Mouse (Mus musculus) stomach, embryonic 14.5 days (tissue): ENCODE measurements around the gene Gm10160. TPM values are rescaled to one million over a fixed set of nuclear protein-coding genes. Genes with fewer than 3 reads are reported as not detected.

ENCODE experiments used
- ATAC-seq: fragments of 200-750 bp; cut with Nextera tagmentation; 2 replicates; pipeline ENCODE4 v1.8.0; 2017; ENCODE audit warnings: low read depth, moderate TSS enrichment; ENCODE audit not compliant: insufficient number of reproducible peaks, insufficient read depth, low FRiP score
- H3K27ac ChIP-seq: fragments of 300-500 bp; sonication (generic); 2 replicates; pipeline ENCODE4 v1.5.1; 2014; ENCODE audit warnings: mild to moderate bottlenecking, low read length, moderate library complexity, mixed read lengths
- H3K27me3 ChIP-seq: fragments of 300-500 bp; sonication (generic); 2 replicates; pipeline ENCODE4 v1.6.1; 2014; ENCODE audit warnings: low read length, control low read depth, mixed read lengths; ENCODE audit not compliant: control insufficient read depth, insufficient read depth
- H3K36me3 ChIP-seq: fragments of 300-500 bp; sonication (generic); 2 replicates; pipeline ENCODE4 v1.6.1; 2014; ENCODE audit warnings: mild to moderate bottlenecking, control low read depth, low read length, moderate library complexity, mixed read lengths; ENCODE audit not compliant: control insufficient read depth, insufficient read depth
- H3K4me1 ChIP-seq: fragments of 300-500 bp; sonication (generic); 2 replicates; pipeline ENCODE4 v1.6.1; 2014; ENCODE audit warnings: low read length, control low read depth, mixed read lengths; ENCODE audit not compliant: control insufficient read depth, insufficient read depth
- H3K4me2 ChIP-seq: fragments of 300-500 bp; sonication (generic); replicated peaks from 2 replicates; pipeline ENCODE4 v1.6.1; 2014; ENCODE audit warnings: low read depth, low read length, control low read depth
- H3K4me3 ChIP-seq: fragments of 300-500 bp; sonication (generic); 2 replicates; pipeline ENCODE4 v1.5.1; 2014; ENCODE audit warnings: low read depth, low read length, control low read depth
- H3K9ac ChIP-seq: fragments of 300-500 bp; sonication (generic); replicated peaks from 2 replicates; pipeline ENCODE4 v1.6.1; 2014; ENCODE audit warnings: low read depth, mild to moderate bottlenecking, control low read depth, low read length, moderate library complexity, mixed read lengths
- H3K9me3 ChIP-seq: fragments of 300-500 bp; sonication (generic); 2 replicates; pipeline ENCODE4 v1.6.1; 2016; ENCODE audit warnings: low read depth, low read length, control low read depth; ENCODE audit not compliant: control insufficient read depth
- WGBS: fragments of 180-500 bp; shearing (Covaris S2); extraction: QIAGEN DNeasy Blood & Tissue Kit; methylation state at CpG from one replicate; pipeline ENCODE4 v1.1.7; 2014; 5-methylcytosine and 5-hydroxymethylcytosine counted together
- polyA plus RNA-seq: library from polyadenylated mRNA; unstranded; fragments of >200 nt; fragmentation: Nextera tagmentation; extraction: Ambion mirVana; gene quantifications from 2 replicates; pipeline ENCODE4 v1.2.1, GENCODE M21; 2014

Gm10160 gene
- polyA plus RNA-seq, 1 experiment from 2014 or later: not detected

DNA sequence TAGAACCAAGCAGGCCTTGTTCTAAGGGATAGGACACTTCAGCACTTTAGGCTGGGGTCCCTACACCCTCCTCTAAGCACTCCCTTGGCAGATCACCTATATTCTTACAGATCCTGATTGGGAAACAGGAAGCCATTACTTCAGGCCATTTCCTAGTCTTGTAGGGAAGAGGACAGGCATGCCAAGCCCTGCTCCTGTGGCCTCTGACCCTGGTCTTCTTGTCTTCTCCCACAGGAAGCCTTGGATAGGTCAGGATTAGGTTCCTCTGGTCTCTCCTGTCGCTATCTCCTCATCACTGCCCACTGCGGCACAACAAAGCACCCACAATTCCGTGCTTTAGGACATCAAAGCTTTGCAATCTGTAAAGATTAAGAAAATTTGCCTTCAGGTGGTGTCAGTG lies 3.9 kb downstream of the Gm10160 start:
- 72% methylated on average over 3 of the region's 3 CpGs for WGBS
- H3K4me1 ChIP-seq: 0 out of 2 replicates have a peak, but pooled peaks cover 3% of the 10 kb centered on the region
- no peak overlapping the region for H3K4me3 ChIP-seq
- H3K36me3 ChIP-seq: no peaks in the 10 kb centered on the region
- H3K27ac ChIP-seq: no peak overlapping the region
- ATAC-seq: no peak
- H3K9ac ChIP-seq: no peak overlapping the region
- H3K27me3 ChIP-seq: no peaks in the 10 kb centered on the region
- no peaks in the 10 kb centered on the region for H3K9me3 ChIP-seq
- H3K4me2 ChIP-seq: no peak overlapping the region

- Histone ChIP-seq H3K9ac (no peak overlapping the region), H3K36me3 (no peaks in the 10 kb centered on the region), H3K4me2 (no peak overlapping the region), H3K4me1 (0 out of 2 replicates have a peak, but pooled peaks cover 3% of the 10 kb centered on the region), H3K4me3 (no peak overlapping the region), H3K9me3 (no peaks in the 10 kb centered on the region), H3K27me3 (no peaks in the 10 kb centered on the region), H3K27ac (no peak overlapping the region)
- 75% methylated on average over 6 of the region's 6 CpGs for WGBS
- no peak for ATAC-seq
Measured at GRCm38 (mm10) chr7:81850171-81850570, 5.4 kb downstream of the Gm10160 start.

DNA sequence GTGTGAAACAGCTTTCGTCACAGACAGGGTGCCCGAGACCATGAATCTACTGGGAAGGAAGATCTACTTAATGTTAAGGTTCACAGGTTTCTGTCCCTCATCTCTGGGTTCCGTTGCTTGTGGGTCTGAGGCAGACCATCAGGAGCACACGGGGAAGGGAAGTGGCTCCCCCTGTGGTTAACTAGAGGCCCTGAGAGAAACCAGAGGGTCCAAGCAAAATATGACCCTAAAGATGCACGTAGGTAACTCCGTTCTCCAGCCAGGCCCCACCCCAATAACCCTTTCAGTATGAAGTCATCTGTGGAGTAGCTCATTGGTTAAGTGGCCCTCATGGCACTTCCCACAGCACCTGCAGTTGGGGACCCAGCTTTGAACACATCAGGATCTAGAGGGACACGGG lies 6.0 kb downstream of the Gm10160 start:
- no peak overlapping the region for H3K4me3 ChIP-seq
- no peak overlapping the region for H3K9ac ChIP-seq
- no peak overlapping the region for H3K27ac ChIP-seq
- no peaks in the 10 kb centered on the region for H3K36me3 ChIP-seq
- no peak for ATAC-seq
- no peaks in the 10 kb centered on the region for H3K4me1 ChIP-seq
- H3K27me3 ChIP-seq: no peaks in the 10 kb centered on the region
- no peaks in the 10 kb centered on the region for H3K9me3 ChIP-seq
- 90% methylated on average over 7 of the region's 7 CpGs for WGBS
- no peak overlapping the region for H3K4me2 ChIP-seq

GRCm38 (mm10) chr7:81849214-81849613 lies 6.4 kb downstream of the Gm10160 start:
- Histone ChIP-seq H3K36me3 (no peaks in the 10 kb centered on the region), H3K4me3 (no peak overlapping the region), H3K9ac (no peak overlapping the region), H3K9me3 (no peaks in the 10 kb centered on the region), H3K4me1 (no peaks in the 10 kb centered on the region), H3K27me3 (no peaks in the 10 kb centered on the region), H3K27ac (no peak overlapping the region), H3K4me2 (no peak overlapping the region)
- ATAC-seq: no peak
- WGBS: 89% methylated on average over 5 of the region's 5 CpGs

DNA sequence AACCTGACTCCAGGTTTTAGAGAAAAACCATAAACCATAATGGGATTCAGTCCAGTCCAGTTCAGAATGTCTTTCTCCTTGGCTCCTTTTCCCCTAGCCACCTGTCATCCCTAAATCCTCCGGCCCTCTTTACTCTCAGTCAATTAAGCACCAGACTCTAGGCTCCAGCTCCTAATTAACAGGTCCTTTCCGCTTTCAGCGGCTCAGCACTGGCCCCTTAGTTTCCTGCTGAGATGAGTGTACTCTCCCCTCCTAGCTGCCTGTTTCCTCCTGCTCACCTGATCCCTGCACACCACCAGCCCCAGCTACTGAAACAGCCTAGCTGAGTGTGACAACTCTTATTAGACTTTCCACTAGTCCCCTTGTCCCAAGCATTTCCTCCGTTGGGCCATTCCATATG lies 7.8 kb downstream of the Gm10160 start:
- no peaks in the 10 kb centered on the region for H3K9me3 ChIP-seq
- no peak overlapping the region for H3K4me3 ChIP-seq
- H3K36me3 ChIP-seq: no peaks in the 10 kb centered on the region
- H3K27me3 ChIP-seq: no peaks in the 10 kb centered on the region
- 47% methylated on average over 4 of the region's 4 CpGs for whole genome bisulfite sequencing
- H3K9ac ChIP-seq: no peak overlapping the region
- H3K27ac ChIP-seq: no peak overlapping the region
- H3K4me1 ChIP-seq: no peaks in the 10 kb centered on the region
- no peak for ATAC-seq
- H3K4me2 ChIP-seq: no peak overlapping the region

DNA sequence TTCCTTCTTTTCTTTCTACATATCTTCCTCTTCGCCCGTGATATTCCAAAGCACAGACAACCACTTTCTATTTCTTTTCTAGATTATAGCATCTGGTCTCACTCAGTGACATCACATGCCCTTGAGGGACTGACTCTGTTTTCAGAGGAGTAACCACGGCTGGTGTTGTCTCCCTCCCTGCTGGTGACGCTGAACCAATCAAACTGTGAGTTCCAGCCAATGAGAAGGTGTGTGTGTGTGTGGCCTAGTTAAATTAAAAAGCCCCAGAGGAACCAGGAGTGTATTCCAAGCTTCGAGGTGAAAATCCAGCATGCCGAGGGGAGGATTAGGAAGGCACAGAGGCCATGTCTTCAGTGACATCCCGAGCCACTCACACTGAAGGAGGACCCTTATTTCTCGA lies 8.6 kb downstream of the Gm10160 start:
- 44% methylated on average over 8 of the region's 8 CpGs for WGBS

DNA sequence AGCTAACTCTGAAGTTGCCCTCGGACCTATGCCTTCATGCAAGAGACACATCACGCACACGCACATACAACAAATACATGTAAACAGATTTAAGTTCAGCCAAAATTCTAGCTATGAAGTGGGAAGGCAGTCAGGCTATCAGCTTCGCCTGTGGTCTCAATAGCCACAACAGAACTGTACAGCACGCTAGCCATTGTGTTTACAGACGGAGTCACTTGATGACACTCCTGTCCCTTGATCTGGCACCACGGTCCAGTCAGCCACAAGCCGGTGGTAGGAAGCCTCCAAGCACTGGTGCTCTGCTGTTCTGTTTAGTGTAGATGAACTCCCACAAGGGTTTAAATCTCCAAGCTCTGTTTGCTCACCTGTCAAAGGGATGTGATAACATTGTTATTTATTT lies 9.6 kb downstream of the Gm10160 start:
- no peaks in the 10 kb centered on the region for H3K36me3 ChIP-seq
- H3K27ac ChIP-seq: no peak overlapping the region
- no peaks in the 10 kb centered on the region for H3K27me3 ChIP-seq
- H3K9ac ChIP-seq: no peak overlapping the region
- no peaks in the 10 kb centered on the region for H3K9me3 ChIP-seq
- no peak for ATAC-seq
- no peak overlapping the region for H3K4me3 ChIP-seq
- H3K4me2 ChIP-seq: no peak overlapping the region
- 62% methylated on average over 8 of the region's 8 CpGs for WGBS
- H3K4me1 ChIP-seq: no peaks in the 10 kb centered on the region

More for the DNA sequence above, 8.6 kb downstream of the Gm10160 start:
- no peaks in the 10 kb centered on the region for H3K9me3 ChIP-seq
- H3K4me2 ChIP-seq: no peak overlapping the region
- H3K4me1 ChIP-seq: no peaks in the 10 kb centered on the region
- H3K27me3 ChIP-seq: no peaks in the 10 kb centered on the region
- ATAC-seq: no peak
- no peak overlapping the region for H3K27ac ChIP-seq
- no peak overlapping the region for H3K9ac ChIP-seq
- no peak overlapping the region for H3K4me3 ChIP-seq
- H3K36me3 ChIP-seq: no peaks in the 10 kb centered on the region

- no peak overlapping the region for H3K9ac ChIP-seq
- no peak for ATAC-seq
Measured at GRCm38 (mm10) chr7:81845313-81845712, 10.3 kb downstream of the Gm10160 start.

GRCm38 (mm10) chr7:81844801-81845200 lies 10.8 kb downstream of the Gm10160 start:
- Histone ChIP-seq H3K36me3 (no peaks in the 10 kb centered on the region), H3K9ac (no peak overlapping the region), H3K9me3 (no peaks in the 10 kb centered on the region), H3K4me1 (no peaks in the 10 kb centered on the region), H3K27me3 (no peaks in the 10 kb centered on the region), H3K27ac (no peak overlapping the region), H3K4me2 (no peak overlapping the region), H3K4me3 (no peak overlapping the region)
- 71% methylated on average over 11 of the region's 11 CpGs for WGBS
- ATAC-seq: no peak

More at GRCm38 (mm10) chr7:81845313-81845712, 10.3 kb downstream of the Gm10160 start:
- H3K4me1 ChIP-seq: no peaks in the 10 kb centered on the region
- no peaks in the 10 kb centered on the region for H3K9me3 ChIP-seq
- H3K4me2 ChIP-seq: no peak overlapping the region
- H3K36me3 ChIP-seq: no peaks in the 10 kb centered on the region
- H3K27ac ChIP-seq: no peak overlapping the region
- H3K4me3 ChIP-seq: no peak overlapping the region
- no peaks in the 10 kb centered on the region for H3K27me3 ChIP-seq
- WGBS: 78% methylated on average over 3 of the region's 3 CpGs
